Mouse (Mus musculus) myocyte (in vitro differentiated cells): ENCODE results near the gene Ulk4. TPM values are rescaled to one million over a fixed set of nuclear protein-coding genes. Genes with fewer than 3 reads are reported as not detected.

Source experiments
- H3K27me3 ChIP-seq: one replicate; pipeline ENCODE4 v1.6.1; 2011; ENCODE audit not compliant: control insufficient read depth, insufficient read depth, insufficient read length
- H3K36me3 ChIP-seq: one replicate; pipeline ENCODE4 v1.6.1; 2011; ENCODE audit not compliant: control insufficient read depth, insufficient read depth
- H3K4me2 ChIP-seq: one replicate; pipeline ENCODE4 v1.6.1; 2011; ENCODE audit warnings: low read depth, control low read depth
- H3K4me3 ChIP-seq: one replicate; pipeline ENCODE4 v1.5.1; 2011; ENCODE audit warnings: mild to moderate bottlenecking, control low read depth, moderate library complexity
- H3K79me2 ChIP-seq: one replicate; pipeline ENCODE4 v1.6.1; 2011; ENCODE audit not compliant: control insufficient read depth, insufficient read depth
- H3ac ChIP-seq: one replicate; pipeline ENCODE4 v1.6.1; 2011; ENCODE audit not compliant: control insufficient read depth, insufficient read length
- CEBPB ChIP-seq: IDR thresholded peaks from 2 replicates; pipeline ENCODE4 v1.6.1; 2011; ENCODE audit warnings: mild to moderate bottlenecking, moderate library complexity; ENCODE audit not compliant: poor library complexity, insufficient read depth, severe bottlenecking
- E2F4 ChIP-seq: IDR thresholded peaks from one replicate; pipeline ENCODE4 v1.6.1; 2011; ENCODE audit warnings: mild to moderate bottlenecking, control low read depth, moderate library complexity; ENCODE audit not compliant: insufficient read depth
- MAX ChIP-seq: IDR thresholded peaks from one replicate; pipeline ENCODE4 v1.6.1; 2011; ENCODE audit warnings: low read depth, mild to moderate bottlenecking, control low read depth
- MYOD1 ChIP-seq, 3 experiments: IDR thresholded peaks; one replicate each; pipeline ENCODE4 v1.6.1; 2011; ENCODE audit warnings: control low read depth in 2 of 3, low read depth in 2 of 3, mild to moderate bottlenecking in 2 of 3, moderate library complexity in 1 of 3; ENCODE audit not compliant: insufficient read length in 2 of 3, control insufficient read depth in 1 of 3
- MYOG ChIP-seq, 3 experiments: IDR thresholded peaks; one replicate each; pipeline ENCODE4 v1.6.1; 2011; ENCODE audit warnings: control low read depth in 2 of 3, low read depth in 2 of 3, mild to moderate bottlenecking in 2 of 3; ENCODE audit not compliant: insufficient read length in 2 of 3, control insufficient read depth in 1 of 3, insufficient read depth in 1 of 3
- POLR2A ChIP-seq: IDR thresholded peaks from one replicate; pipeline ENCODE4 v1.6.1; 2011; ENCODE audit warnings: low read depth, mild to moderate bottlenecking, control low read depth, moderate library complexity; ENCODE audit not compliant: insufficient read length
- POLR2AphosphoS2 ChIP-seq: IDR thresholded peaks from one replicate; pipeline ENCODE4 v1.6.1; 2011; ENCODE audit warnings: low read depth, control low read depth; ENCODE audit not compliant: insufficient read length
- REST ChIP-seq: IDR thresholded peaks from one replicate; pipeline ENCODE4 v1.6.1; 2011; ENCODE audit warnings: mild to moderate bottlenecking, control low read depth, moderate library complexity; ENCODE audit not compliant: insufficient read depth, insufficient read length
- SRF ChIP-seq: IDR thresholded peaks from one replicate; pipeline ENCODE4 v1.6.1; 2011; ENCODE audit warnings: low read depth; ENCODE audit not compliant: control insufficient read depth, insufficient read length
- TCF12 ChIP-seq: IDR thresholded peaks from one replicate; pipeline ENCODE4 v1.6.1; 2011; ENCODE audit warnings: mild to moderate bottlenecking, control low read depth; ENCODE audit not compliant: poor library complexity, insufficient read depth, severe bottlenecking
- TCF3 ChIP-seq: IDR thresholded peaks from one replicate; pipeline ENCODE4 v1.6.1; 2011; ENCODE audit warnings: low read depth, control low read depth; ENCODE audit not compliant: insufficient read length
- USF1 ChIP-seq: IDR thresholded peaks from one replicate; pipeline ENCODE4 v1.6.1; 2011; ENCODE audit warnings: low read depth, mild to moderate bottlenecking, control low read depth, moderate library complexity
- polyA plus RNA-seq: library from polyadenylated mRNA; unstranded; fragments of >200 nt; fragmentation: generic; extraction: Trizol; gene quantifications from one replicate; pipeline ENCODE4 v1.2.1, GENCODE M21; 2012; ENCODE audit warnings: missing spikeins

Gene Ulk4
- polyA plus RNA-seq, 1 experiment = 0.85 TPM

DNA sequence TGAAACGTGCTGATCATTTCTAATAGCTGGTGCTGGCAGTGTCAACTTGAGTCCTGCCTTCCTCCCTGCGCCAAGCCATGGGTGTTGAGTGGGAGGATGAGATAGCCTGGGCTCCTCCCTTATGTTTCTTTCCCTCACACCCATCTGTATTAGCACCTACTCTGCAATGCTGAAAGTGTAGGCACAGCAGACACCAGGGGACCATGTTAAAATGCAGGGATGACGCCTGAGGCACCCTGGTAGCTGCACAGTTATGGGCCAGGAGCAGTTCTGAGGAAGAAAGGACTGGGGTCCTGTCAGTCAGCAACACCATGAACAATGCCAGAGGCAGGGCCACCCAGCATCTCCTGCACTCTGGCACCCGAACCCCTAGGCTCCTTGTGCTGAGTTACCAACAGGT lies 243.4 kb downstream of the Ulk4 start:
- Histone ChIP-seq H3K79me2 (no peaks in the 10 kb centered on the region), H3ac (no peak overlapping the region), H3K27me3 (no peaks in the 10 kb centered on the region), H3K4me3 (no peak overlapping the region), H3K36me3 (no peaks in the 10 kb centered on the region), H3K4me2 (no peak overlapping the region)
- TF ChIP-seq CEBPB (no peak), TCF3 (no peak)

DNA sequence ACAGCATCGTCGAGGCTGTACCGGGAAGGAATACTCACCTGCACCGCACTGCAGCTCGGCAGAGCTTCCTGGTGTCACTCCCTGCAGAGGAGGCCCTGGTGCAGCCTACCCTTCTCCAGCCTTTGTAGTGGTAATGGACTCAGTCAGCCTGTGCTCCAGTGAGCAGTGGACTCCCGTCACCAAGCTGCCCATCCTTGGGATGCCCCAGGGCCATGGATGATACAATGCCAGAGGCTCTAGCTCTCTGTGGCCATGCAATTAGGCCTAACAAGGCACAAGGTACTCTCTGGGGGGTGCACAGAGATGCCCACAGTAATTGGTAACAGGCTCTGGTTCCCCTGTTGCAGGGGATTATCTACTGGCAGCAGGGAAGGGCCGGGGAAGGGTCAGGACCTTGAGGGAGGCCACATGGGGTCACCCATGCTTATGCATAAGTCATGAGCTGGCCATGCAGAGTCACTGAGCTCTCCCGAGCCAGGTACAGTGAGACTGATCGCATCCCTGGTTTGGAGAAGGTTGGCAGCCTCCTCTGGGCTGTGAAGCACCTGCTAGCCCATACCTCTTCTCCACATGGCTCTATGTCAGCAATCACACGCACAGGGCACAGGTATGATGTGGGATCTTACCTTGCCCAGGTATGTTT lies 244.6 kb downstream of the Ulk4 start:
- Histone ChIP-seq H3K36me3 (no peaks in the 10 kb centered on the region), H3K4me3 (no peak overlapping the region), H3K27me3 (no peaks in the 10 kb centered on the region), H3K4me2 (no peak overlapping the region), H3ac (no peak overlapping the region), H3K79me2 (no peaks in the 10 kb centered on the region)
- TF ChIP-seq POLR2A (no peak), MAX (no peak), TCF12 (no peak), MYOD1 (IDR thresholded peaks at IDR 0.05; ENCODE audit: control insufficient read depth in 1 of 3, insufficient read length in 2 of 3, low read depth in 2 of 3) (no peak), CEBPB (no peak), SRF (no peak), REST (no peak), POLR2AphosphoS2 (no peak), E2F4 (no peak), MYOG (IDR thresholded peaks at IDR 0.05; ENCODE audit: control insufficient read depth in 1 of 3, insufficient read depth in 1 of 3, insufficient read length in 2 of 3, low read depth in 2 of 3) (no peak), TCF3 (no peak), USF1 (no peak)

DNA sequence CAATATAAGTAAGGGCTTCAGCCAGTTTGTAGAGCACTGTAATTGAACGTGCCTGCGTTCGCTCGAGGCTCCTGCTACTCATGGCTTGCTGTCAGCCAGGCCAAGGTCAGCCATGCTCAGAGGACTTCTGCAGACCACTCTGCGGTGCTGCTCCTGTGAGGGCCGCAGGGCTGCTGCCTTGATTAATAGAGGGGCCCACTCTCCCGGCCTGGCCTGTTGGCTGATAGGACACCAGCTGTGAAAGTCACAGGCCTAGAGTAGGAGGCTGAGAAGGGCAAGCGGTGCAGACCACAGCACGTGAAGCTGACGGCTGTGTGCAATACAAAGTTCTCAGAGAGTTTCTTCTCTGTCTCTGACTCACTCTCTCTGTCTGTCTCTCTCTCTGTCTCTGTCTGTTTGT lies 246.0 kb downstream of the Ulk4 start:
- TF ChIP-seq E2F4 (no peak), CEBPB (no peak), SRF (no peak), MYOD1 (IDR thresholded peaks at IDR 0.05; ENCODE audit: control insufficient read depth in 1 of 3, insufficient read length in 2 of 3, low read depth in 2 of 3) (no peak), POLR2AphosphoS2 (no peak), MYOG (IDR thresholded peaks at IDR 0.05; ENCODE audit: control insufficient read depth in 1 of 3, insufficient read depth in 1 of 3, insufficient read length in 2 of 3, low read depth in 2 of 3) (no peak), TCF3 (no peak), REST (no peak), USF1 (no peak)
- no peaks in the 10 kb centered on the region for H3K27me3 ChIP-seq
- no peak overlapping the region for H3K4me3 ChIP-seq
- no peak overlapping the region for H3K4me2 ChIP-seq
- H3K36me3 ChIP-seq = no peaks in the 10 kb centered on the region
- no peak overlapping the region for H3ac ChIP-seq
- H3K79me2 ChIP-seq = no peaks in the 10 kb centered on the region

DNA sequence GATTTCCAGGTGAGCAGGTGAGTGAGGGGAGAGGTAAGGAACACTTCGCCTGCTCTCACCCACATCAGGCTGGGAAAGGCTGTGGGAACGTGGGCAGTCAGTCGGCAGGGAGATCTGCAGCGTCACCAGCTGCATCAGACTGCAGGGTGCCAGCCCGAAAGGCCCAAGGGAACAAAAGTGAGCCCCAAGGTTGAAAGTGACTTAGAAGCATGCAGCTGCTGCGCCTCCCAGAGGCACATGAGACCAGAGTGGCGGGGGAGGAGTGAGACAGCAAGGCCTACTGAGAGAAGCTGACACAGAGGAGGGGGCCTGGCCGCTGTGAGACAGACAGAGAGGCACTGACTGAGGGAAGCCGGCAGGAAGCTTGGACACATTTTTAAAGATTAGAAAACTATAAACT lies 247.2 kb downstream of the Ulk4 start:
- Histone ChIP-seq H3K27me3 (no peaks in the 10 kb centered on the region), H3K79me2 (no peaks in the 10 kb centered on the region), H3ac (no peak overlapping the region), H3K4me2 (no peak overlapping the region), H3K36me3 (no peaks in the 10 kb centered on the region), H3K4me3 (no peak overlapping the region)
- peak in 1 of 3 experiments; percentile 15 for TF ChIP-seq MYOD1 (IDR thresholded peaks at IDR 0.05; ENCODE audit: control insufficient read depth in 1 of 3, insufficient read length in 2 of 3, low read depth in 2 of 3)
- TF ChIP-seq USF1 = no peak

DNA sequence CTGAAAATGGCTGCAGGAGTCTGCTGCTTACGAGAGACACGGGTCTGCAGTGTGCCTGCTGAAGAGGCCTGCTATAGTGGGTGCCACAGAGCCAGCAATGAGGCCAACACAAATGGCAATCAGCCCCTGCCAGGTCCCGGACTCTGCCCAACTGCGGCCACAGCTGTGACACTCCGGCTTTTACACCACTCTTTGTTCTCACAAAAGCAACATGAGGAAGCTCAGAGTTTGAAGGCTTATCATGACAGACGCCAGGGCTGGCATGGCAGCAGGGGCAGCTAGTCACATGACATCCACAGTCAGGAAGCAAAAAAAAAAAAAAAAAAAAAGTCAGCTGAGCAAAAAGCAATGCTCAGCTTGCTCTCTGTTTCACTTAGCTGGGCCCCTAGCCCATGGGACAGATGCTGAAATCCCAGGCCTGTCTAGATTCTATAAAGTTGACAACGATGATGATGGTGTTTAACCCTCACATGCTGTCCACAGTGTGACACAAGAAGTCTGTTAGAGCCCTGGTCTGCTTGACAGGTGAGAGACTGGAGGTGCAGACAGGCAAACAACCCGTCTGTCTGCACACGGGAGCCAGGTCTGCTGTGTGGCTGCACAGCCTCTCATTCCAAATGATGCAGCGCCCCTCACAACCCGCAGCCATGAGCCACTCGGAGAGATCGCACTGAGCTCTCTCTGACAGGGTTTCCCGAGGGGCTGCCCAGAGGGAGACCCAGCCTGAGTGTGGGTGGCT lies 253.3 kb downstream of the Ulk4 start:
- Histone ChIP-seq H3ac (no peak overlapping the region), H3K79me2 (no peaks in the 10 kb centered on the region), H3K4me3 (no peak overlapping the region), H3K27me3 (no peaks in the 10 kb centered on the region), H3K36me3 (no peaks in the 10 kb centered on the region), H3K4me2 (no peak overlapping the region)
- TF ChIP-seq CEBPB = no peak
- peak in 2 of 3 experiments; percentile 4 to 52 for TF ChIP-seq MYOG (IDR thresholded peaks at IDR 0.05; ENCODE audit: control insufficient read depth in 1 of 3, insufficient read depth in 1 of 3, insufficient read length in 2 of 3, low read depth in 2 of 3)
- TF ChIP-seq TCF3 = no peak
- TF ChIP-seq POLR2AphosphoS2 = no peak
- TF ChIP-seq USF1 = no peak
- TF ChIP-seq TCF12 = no peak
- no peak for TF ChIP-seq SRF

DNA sequence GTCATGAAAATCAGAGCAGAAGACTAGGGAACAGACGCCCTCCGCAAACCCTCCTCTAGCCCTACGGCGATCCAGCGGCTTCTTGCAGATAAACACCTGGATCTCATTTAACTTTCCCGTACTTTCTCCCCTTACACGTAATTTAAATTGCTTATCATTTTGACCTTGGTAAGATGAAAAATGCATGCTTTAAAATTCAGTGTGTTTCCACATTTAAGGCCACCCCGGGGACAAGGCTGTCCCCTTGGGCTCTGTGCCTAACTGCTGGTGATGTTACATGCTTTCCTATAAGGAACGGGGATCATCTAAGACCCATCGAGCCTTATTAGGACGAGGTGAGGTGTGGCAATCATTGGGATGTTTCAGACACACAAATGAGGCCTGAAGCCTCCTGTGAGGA lies 256.6 kb downstream of the Ulk4 start:
- H3K4me2 ChIP-seq = no peak overlapping the region
- H3K36me3 ChIP-seq = no peaks in the 10 kb centered on the region
- TF ChIP-seq MAX (no peak), TCF12 (no peak), USF1 (no peak), POLR2AphosphoS2 (no peak), MYOD1 (IDR thresholded peaks at IDR 0.05; ENCODE audit: control insufficient read depth in 1 of 3, insufficient read length in 2 of 3, low read depth in 2 of 3) (no peak), SRF (no peak), REST (no peak), TCF3 (no peak), POLR2A (no peak), E2F4 (no peak), MYOG (IDR thresholded peaks at IDR 0.05; ENCODE audit: control insufficient read depth in 1 of 3, insufficient read depth in 1 of 3, insufficient read length in 2 of 3, low read depth in 2 of 3) (no peak), CEBPB (no peak)
- no peak overlapping the region for H3ac ChIP-seq
- H3K79me2 ChIP-seq = no peaks in the 10 kb centered on the region
- no peaks in the 10 kb centered on the region for H3K27me3 ChIP-seq
- no peak overlapping the region for H3K4me3 ChIP-seq
